Mouse (Mus musculus) spleen, postnatal 4 days (tissue): ENCODE results near the gene Aig1.

Experiments
- DNase-seq, 2 experiments: peaks; one replicate each; pipeline ENCODE4 v3.0.0; 2022; ENCODE audit warnings: low spot score in 2 of 2

Gene Aig1

GRCm38 (mm10) chr10:13850071-13850470 lies 18.7 kb downstream of the Aig1 start:
- no peak for DNase-seq

- no peak for DNase-seq
Measured at GRCm38 (mm10) chr10:13849205-13849604, 19.6 kb downstream of the Aig1 start.

GRCm38 (mm10) chr10:13844864-13845263 lies 23.9 kb downstream of the Aig1 start:
- DNase-seq: no peak

GRCm38 (mm10) chr10:13843746-13844145 lies 25.0 kb downstream of the Aig1 start:
- no peak for DNase-seq

GRCm38 (mm10) chr10:13842855-13843254 lies 25.9 kb downstream of the Aig1 start:
- DNase-seq: no peak

- no peak for DNase-seq
Measured at GRCm38 (mm10) chr10:13838511-13839126, 30.2 kb downstream of the Aig1 start.

GRCm38 (mm10) chr10:13837709-13838456 lies 30.9 kb downstream of the Aig1 start:
- no peak for DNase-seq

- DNase-seq: no peak
Measured at GRCm38 (mm10) chr10:13836956-13837355, 31.8 kb downstream of the Aig1 start.

- no peak for DNase-seq
Measured at GRCm38 (mm10) chr10:13835737-13836475, 32.9 kb downstream of the Aig1 start.

- DNase-seq: no peak
Measured at GRCm38 (mm10) chr10:13834056-13834455, 34.7 kb downstream of the Aig1 start.

- no peak for DNase-seq
Measured at GRCm38 (mm10) chr10:13833066-13833566, 35.7 kb downstream of the Aig1 start.

GRCm38 (mm10) chr10:13832546-13833033 lies 36.2 kb downstream of the Aig1 start:
- DNase-seq: no peak

- no peak for DNase-seq
Measured at GRCm38 (mm10) chr10:13827150-13827549, 41.6 kb downstream of the Aig1 start.

- DNase-seq: no peak
Measured at GRCm38 (mm10) chr10:13813591-13813990, 55.2 kb downstream of the Aig1 start.

GRCm38 (mm10) chr10:13808291-13808690 lies 60.5 kb downstream of the Aig1 start:
- no peak for DNase-seq

GRCm38 (mm10) chr10:13806806-13807205 lies 62.0 kb downstream of the Aig1 start:
- no peak for DNase-seq

GRCm38 (mm10) chr10:13801296-13801695 lies 67.5 kb downstream of the Aig1 start:
- DNase-seq: no peak

- DNase-seq: no peak
Measured at GRCm38 (mm10) chr10:13793458-13793857, 75.3 kb downstream of the Aig1 start.

- DNase-seq: no peak
Measured at GRCm38 (mm10) chr10:13792788-13793187, 76.0 kb downstream of the Aig1 start.

- no peak for DNase-seq
Measured at GRCm38 (mm10) chr10:13789604-13790003, 79.2 kb downstream of the Aig1 start.

GRCm38 (mm10) chr10:13788057-13788456 lies 80.7 kb downstream of the Aig1 start:
- no peak for DNase-seq

- DNase-seq: no peak
Measured at GRCm38 (mm10) chr10:13782774-13783173, 86.0 kb downstream of the Aig1 start.
